Mouse (Mus musculus) adipocyte (in vitro differentiated cells): ENCODE data around the gene Selenov.
"Not testable (repeated sequence)": the region's sequence is repeated elsewhere in the genome, so short reads cannot be mapped to it uniquely, and the experiment has no call there.

Experiments used
- DNase-seq: peaks from one replicate; pipeline ENCODE4 v3.0.0-alpha.2; 2016; ENCODE audit warnings: low spot score

Selenov gene

GRCm38 (mm10) chr7:28294481-28294880 is 3.5 kb upstream of the Selenov start:
- no peak for DNase-seq

- no peak for DNase-seq
Measured at GRCm38 (mm10) chr7:28290165-28290564, 821 bp downstream of the Selenov start.

- no peak for DNase-seq
Measured at GRCm38 (mm10) chr7:28280630-28281029, 10.4 kb downstream of the Selenov start.

- DNase-seq: peak; percentile 49
Measured at GRCm38 (mm10) chr7:28278279-28278652, 12.7 kb downstream of the Selenov start.

- peak; percentile 90 for DNase-seq
Measured at GRCm38 (mm10) chr7:28277615-28278278, 13.2 kb downstream of the Selenov start, which contains the start of gene Eid2b. TSS of gene Eid2b (plus strand) at chr7:28277739.

GRCm38 (mm10) chr7:28277237-28277614 is 13.8 kb downstream of the Selenov start:
- DNase-seq: no peak

- DNase-seq: no peak
Measured at GRCm38 (mm10) chr7:28271761-28272160, 19.2 kb downstream of the Selenov start.

GRCm38 (mm10) chr7:28269355-28269754 is 21.6 kb downstream of the Selenov start:
- no peak for DNase-seq

- no peak for DNase-seq
Measured at GRCm38 (mm10) chr7:28268576-28268975, 22.4 kb downstream of the Selenov start.

- DNase-seq: no peak
Measured at GRCm38 (mm10) chr7:28268042-28268531, 22.9 kb downstream of the Selenov start.

GRCm38 (mm10) chr7:28267129-28268041 is 23.6 kb downstream of the Selenov start, which contains the start of gene Eid2:
TSS of gene Eid2 (plus strand) at chr7:28267881.
- DNase-seq: peak; percentile 53

- no peak for DNase-seq
Measured at GRCm38 (mm10) chr7:28265391-28265790, 25.6 kb downstream of the Selenov start.

GRCm38 (mm10) chr7:28263786-28264185 is 27.2 kb downstream of the Selenov start:
- peak; percentile 72 for DNase-seq

- no peak for DNase-seq
Measured at GRCm38 (mm10) chr7:28262861-28263260, 28.1 kb downstream of the Selenov start.

GRCm38 (mm10) chr7:28255476-28255875 is 35.5 kb downstream of the Selenov start:
- no peak for DNase-seq

GRCm38 (mm10) chr7:28254591-28254990 is 36.4 kb downstream of the Selenov start:
- DNase-seq: no peak

- DNase-seq: no peak
Measured at GRCm38 (mm10) chr7:28251976-28252375, 39.0 kb downstream of the Selenov start.

- no peak for DNase-seq
Measured at GRCm38 (mm10) chr7:28248957-28249356, 42.0 kb downstream of the Selenov start.

GRCm38 (mm10) chr7:28243943-28244342 is 47.0 kb downstream of the Selenov start:
- not testable (repeated sequence) for DNase-seq
